In genomic region chr9:116880503-116880902, GRCm38 (mm10) we compare ENCODE assay signal across 12 mouse cellular contexts.
DNase-seq lines count a peak whose midpoint lies in the region; ATAC-seq and TF ChIP-seq lines count a peak whose summit lies in the region.
"Had no signal": no experiment of that assay in that cellular context is flagged by ENCODE, and none has a peak within 500 bp of the region (broad histone marks: within the 10 kb centered on the region; RNA-seq: fewer than 3 reads in every experiment).

No protein-coding gene starts in this region.

- peak; percentile 37 to 43 for DNase-seq in heart, adult 18-20 months
- no peak for DNase-seq in heart, embryonic 10.5 days (ENCODE audit: low spot score)
- DNase-seq in midbrain, postnatal 0 days (ENCODE audit: low spot score): peak; percentile 40
- peak; percentile 28 to 35 for DNase-seq in kidney, postnatal 36 days
- DNase-seq in thymus, postnatal 25 days: no peak
- no peak for DNase-seq in gastrocnemius, postnatal 10 days
- DNase-seq: cerebellum, postnatal 25 days; right cerebral cortex, postnatal 14 days had no signal

- H3K27ac ChIP-seq in heart, embryonic 10.5 days: no peak overlapping the region
- H3K27ac ChIP-seq in midbrain, postnatal 0 days (ENCODE audit: low read depth, low read length): no peak overlapping the region
- H3K27ac ChIP-seq in midbrain, embryonic 13.5 days: no peak overlapping the region
- H3K27ac ChIP-seq: liver, embryonic 15.5 days; stomach, embryonic 15.5 days had no signal

- H3K27me3 ChIP-seq in heart, embryonic 10.5 days (ENCODE audit: insufficient read depth, poor library complexity, severe bottlenecking): no peaks in the 10 kb centered on the region
- H3K27me3 ChIP-seq in midbrain, postnatal 0 days (ENCODE audit: insufficient read depth, low read length): no peaks in the 10 kb centered on the region
- H3K27me3 ChIP-seq in midbrain, embryonic 13.5 days: no peaks in the 10 kb centered on the region
- H3K27me3 ChIP-seq: liver, embryonic 15.5 days; stomach, embryonic 15.5 days had no signal

- no peak for ATAC-seq in midbrain, postnatal 0 days (ENCODE audit: low FRiP score)
- no peak for ATAC-seq in midbrain, embryonic 13.5 days
- ATAC-seq in megakaryocyte-erythroid progenitor cell, adult 5-6 weeks (replicated peaks; ENCODE audit: low FRiP score, low TSS enrichment, poor library complexity, severe bottlenecking): peak; percentile 70

- TF ChIP-seq CTCF in midbrain, postnatal 0 days (IDR thresholded peaks at IDR 0.05): no peak

- no peak overlapping the region for H3K4me2 ChIP-seq in midbrain, postnatal 0 days (ENCODE audit: low read depth, low read length, poor library complexity, severe bottlenecking)
- no peak overlapping the region for H3K4me2 ChIP-seq in midbrain, embryonic 13.5 days (replicated peaks)
- H3K4me2 ChIP-seq: liver, embryonic 15.5 days; stomach, embryonic 15.5 days had no signal

- H3K9ac ChIP-seq in midbrain, postnatal 0 days (replicated peaks; ENCODE audit: low read length, poor library complexity, severe bottlenecking): no peak overlapping the region
- no peak overlapping the region for H3K9ac ChIP-seq in midbrain, embryonic 13.5 days (replicated peaks)
- H3K9ac ChIP-seq: liver, embryonic 15.5 days; stomach, embryonic 15.5 days had no signal

- 0 out of 2 replicates have a peak, but pooled peaks cover 7% of the 10 kb centered on the region for H3K36me3 ChIP-seq in heart, embryonic 10.5 days
- no peaks in the 10 kb centered on the region for H3K36me3 ChIP-seq in midbrain, postnatal 0 days (ENCODE audit: insufficient read depth, low read length)
- H3K36me3 ChIP-seq in midbrain, embryonic 13.5 days: no peaks in the 10 kb centered on the region
- H3K36me3 ChIP-seq: liver, embryonic 15.5 days; stomach, embryonic 15.5 days had no signal

- H3K4me3 ChIP-seq in heart, embryonic 10.5 days: no peak overlapping the region
- H3K4me3 ChIP-seq in midbrain, postnatal 0 days (ENCODE audit: low read depth, low read length): no peak overlapping the region
- no peak overlapping the region for H3K4me3 ChIP-seq in midbrain, embryonic 13.5 days (replicated peaks)
- H3K4me3 ChIP-seq: liver, embryonic 15.5 days; stomach, embryonic 15.5 days had no signal

- H3K4me1 ChIP-seq in heart, embryonic 10.5 days: 0 out of 2 replicates have a peak, but pooled peaks cover 5% of the 10 kb centered on the region
- no peaks in the 10 kb centered on the region for H3K4me1 ChIP-seq in midbrain, postnatal 0 days (ENCODE audit: insufficient read depth, low read length)
- H3K4me1 ChIP-seq in midbrain, embryonic 13.5 days (replicated peaks): no peaks in the 10 kb centered on the region

- WGBS in heart, embryonic 10.5 days: 71% methylated on average over 4 of the region's 4 CpGs
- WGBS in midbrain, postnatal 0 days: 79% methylated on average over 4 of the region's 4 CpGs
- 88% methylated on average over 4 of the region's 4 CpGs for WGBS in midbrain, embryonic 13.5 days

- H3K9me3 ChIP-seq in heart, embryonic 10.5 days: no peaks in the 10 kb centered on the region
- no peaks in the 10 kb centered on the region for H3K9me3 ChIP-seq in midbrain, postnatal 0 days (ENCODE audit: low read length)
- H3K9me3 ChIP-seq in midbrain, embryonic 13.5 days: no peaks in the 10 kb centered on the region
- H3K9me3 ChIP-seq: liver, embryonic 15.5 days; stomach, embryonic 15.5 days had no signal

Comparison
In these comparisons a context has a peak if more than half of its experiments do, and no peak if none do; other contexts are left out.
1. DNase-seq: peak in heart, adult 18-20 months (2 of 2), midbrain, postnatal 0 days (single experiment) and kidney, postnatal 36 days (2 of 2); none in heart, embryonic 10.5 days (single experiment), thymus, postnatal 25 days (single experiment) and gastrocnemius, postnatal 10 days (single experiment).